20 mouse cellular contexts compared by ENCODE assay signal in the genomic region with DNA sequence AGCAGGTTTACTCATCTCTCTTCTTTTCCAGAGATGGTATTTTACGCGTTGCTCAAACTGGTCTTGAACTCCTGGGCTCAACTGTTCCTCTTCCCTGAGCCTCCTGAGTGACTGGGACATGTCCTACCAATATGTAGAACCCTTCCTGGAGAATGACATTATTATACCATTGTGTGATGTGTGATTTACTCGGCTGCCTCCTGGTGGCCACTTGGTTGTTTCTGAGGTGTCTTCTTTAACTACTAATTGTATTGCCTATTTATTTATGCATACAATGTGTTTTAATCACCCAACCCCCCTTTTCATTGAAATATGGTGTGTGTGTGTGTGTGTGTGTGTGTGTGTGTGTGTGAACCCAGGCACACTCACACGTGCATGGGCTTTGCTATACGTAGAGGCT. TPM values are rescaled to one million over a fixed set of nuclear protein-coding genes. Genes with fewer than 3 reads are reported as not detected.
DNase-seq lines count a peak whose midpoint lies in the region; ATAC-seq and TF ChIP-seq lines count a peak whose summit lies in the region.
"Had no signal": no experiment of that assay in that cellular context is flagged by ENCODE, and none has a peak within 500 bp of the region (broad histone marks: within the 10 kb centered on the region; RNA-seq: fewer than 3 reads in every experiment).

No protein-coding gene starts in this region.

- no peak for DNase-seq in gastrocnemius, adult 2 months
- no peak for DNase-seq in gastrocnemius, postnatal 25 days
- no peak for DNase-seq in liver, embryonic 14.5 days (ENCODE audit: low read depth in 3 of 3, low spot score in 3 of 3)
- DNase-seq in liver, embryonic 11.5 days (ENCODE audit: low spot score) = no peak
- peak; percentile 64 for DNase-seq in 416B (ENCODE audit: low read depth)
- DNase-seq in R1 (ENCODE audit: low read depth, low spot score) = peak; percentile 44
- no peak for DNase-seq in adrenal gland, postnatal 25 days
- DNase-seq in B cell, adult 2 months = no peak
- DNase-seq: cerebellum, adult 8-10 months; kidney, adult 18-20 months; thymus, postnatal 25 days had no signal

- H3K4me1 ChIP-seq in liver, embryonic 14.5 days (replicated peaks; ENCODE audit: control insufficient read depth in 2 of 2, insufficient read depth in 2 of 2, low read length in 1 of 2) = peaks cover 0 to 3% of the 10 kb centered on the region in 2 experiments; a peak in 1 of 4 replicates
- no peaks in the 10 kb centered on the region for H3K4me1 ChIP-seq in liver, embryonic 11.5 days (replicated peaks; ENCODE audit: control insufficient read depth, insufficient read depth, low read length)

- H3K36me3 ChIP-seq in liver, embryonic 14.5 days (replicated peaks; ENCODE audit: control insufficient read depth, insufficient read depth, low read depth) = no peaks in the 10 kb centered on the region
- H3K36me3 ChIP-seq in liver, embryonic 11.5 days (ENCODE audit: control insufficient read depth, insufficient read depth, low read length) = no peaks in the 10 kb centered on the region
- H3K36me3 ChIP-seq: embryonic facial prominence, embryonic 15.5 days; forebrain, embryonic 12.5 days; hindbrain, embryonic 12.5 days; lung, embryonic 15.5 days had no signal

- no peak for ATAC-seq in liver, embryonic 14.5 days (ENCODE audit: insufficient read depth)
- ATAC-seq in liver, embryonic 11.5 days (replicated peaks; ENCODE audit: low FRiP score) = no peak

- TF ChIP-seq EP300 in liver, embryonic 14.5 days (IDR thresholded peaks at IDR 0.05; ENCODE audit: low read depth) = no peak

- H3K27me3 ChIP-seq in liver, embryonic 14.5 days (ENCODE audit: control insufficient read depth, insufficient read depth, low read length) = no peaks in the 10 kb centered on the region
- H3K27me3 ChIP-seq in liver, embryonic 11.5 days (replicated peaks; ENCODE audit: control insufficient read depth, insufficient read depth, low read length) = 0 out of 2 replicates have a peak, but pooled peaks cover 2% of the 10 kb centered on the region
- H3K27me3 ChIP-seq: embryonic facial prominence, embryonic 15.5 days had no signal

- no peak overlapping the region for H3K4me3 ChIP-seq in gastrocnemius, adult 2 months
- no peak overlapping the region for H3K4me3 ChIP-seq in liver, embryonic 14.5 days (ENCODE audit: insufficient read depth in 1 of 2, low read depth in 2 of 2, low read length in 2 of 2)
- no peak overlapping the region for H3K4me3 ChIP-seq in liver, embryonic 11.5 days (ENCODE audit: low read depth, low read length)
- H3K4me3 ChIP-seq: embryonic facial prominence, embryonic 15.5 days; forebrain, embryonic 12.5 days; hindbrain, embryonic 12.5 days; lung, embryonic 15.5 days had no signal

- H3K27ac ChIP-seq in gastrocnemius, adult 2 months = no peak overlapping the region
- no peak overlapping the region for H3K27ac ChIP-seq in liver, embryonic 14.5 days
- H3K27ac ChIP-seq in liver, embryonic 11.5 days (ENCODE audit: low read depth, low read length) = no peak overlapping the region
- H3K27ac ChIP-seq: embryonic facial prominence, embryonic 15.5 days; forebrain, embryonic 12.5 days; hindbrain, embryonic 12.5 days; lung, embryonic 15.5 days had no signal

- 61% methylated on average over 5 of the region's 5 CpGs for WGBS in liver, embryonic 14.5 days (ENCODE audit: insufficient replicate concordance)
- WGBS in liver, embryonic 11.5 days = 65% methylated on average over 5 of the region's 5 CpGs

- H3K9ac ChIP-seq in liver, embryonic 14.5 days (replicated peaks) = no peak overlapping the region
- no peak overlapping the region for H3K9ac ChIP-seq in liver, embryonic 11.5 days (ENCODE audit: low read depth, low read length)
- H3K9ac ChIP-seq: embryonic facial prominence, embryonic 15.5 days; forebrain, embryonic 12.5 days; hindbrain, embryonic 12.5 days; lung, embryonic 15.5 days had no signal

- intact Hi-C loops in gastrocnemius, adult 2 months (cut with DNase I) = no loop called here

- H3K4me2 ChIP-seq in liver, embryonic 14.5 days (ENCODE audit: low read depth) = no peak overlapping the region
- no peak overlapping the region for H3K4me2 ChIP-seq in liver, embryonic 11.5 days
- H3K4me2 ChIP-seq: embryonic facial prominence, embryonic 15.5 days; forebrain, embryonic 12.5 days; hindbrain, embryonic 12.5 days; lung, embryonic 15.5 days; midbrain, embryonic 11.5 days had no signal

- no peaks in the 10 kb centered on the region for H3K9me3 ChIP-seq in liver, embryonic 14.5 days (ENCODE audit: control insufficient read depth, low read length)
- H3K9me3 ChIP-seq in liver, embryonic 11.5 days (ENCODE audit: control insufficient read depth, low read length) = no peaks in the 10 kb centered on the region
- H3K9me3 ChIP-seq: embryonic facial prominence, embryonic 15.5 days; forebrain, embryonic 12.5 days; hindbrain, embryonic 12.5 days; lung, embryonic 15.5 days had no signal

- TF ChIP-seq CTCF in gastrocnemius, adult 2 months (IDR thresholded peaks at IDR 0.05) = 0 out of 2 replicates have a peak, but pooled peaks have one; percentile 14
- peak; percentile 20; the same call in 1 of the 2 replicates for TF ChIP-seq CTCF in liver, embryonic 14.5 days (IDR thresholded peaks at IDR 0.05; ENCODE audit: low read depth)

RNA-seq across cellular contexts. Expression of a gene that starts 5.6 kb away (rescaled TPM):
- total RNA-seq in gastrocnemius, adult 2 months (2021) = under 1 TPM; 0.23 to 0.45 TPM
- under 1 TPM; 0.49 to 0.59 TPM for total RNA-seq in gastrocnemius, postnatal 25 days (2021)
- polyA plus RNA-seq in liver, embryonic 14.5 days (2012; rRNA removed) = 0.44 and 0.56 TPM in 2 replicates
- polyA plus RNA-seq in liver, embryonic 14.5 days (2014; fragmentation: Nextera tagmentation; extraction: Ambion mirVana) = 0.42 and 0.56 TPM in 2 replicates
- polyA plus RNA-seq in liver, embryonic 11.5 days (2014; fragmentation: Nextera tagmentation; extraction: Ambion mirVana) = 0.22 and 0.23 TPM in 2 replicates
- 0.73 and 0.86 TPM in 2 replicates for total RNA-seq in adrenal gland, postnatal 25 days (2021)

RNA-seq across cellular contexts. Expression of a gene that starts 6.4 kb away (rescaled TPM):
- not detected for total RNA-seq in gastrocnemius, adult 2 months (2021)
- total RNA-seq in gastrocnemius, postnatal 25 days (2021) = not detected
- polyA plus RNA-seq in liver, embryonic 14.5 days (2012; rRNA removed) = 0.89 and 0.93 TPM in 2 replicates
- polyA plus RNA-seq in liver, embryonic 14.5 days (2014; fragmentation: Nextera tagmentation; extraction: Ambion mirVana) = 1.1 and 1.2 TPM in 2 replicates
- 0.52 and 0.96 TPM in 2 replicates for polyA plus RNA-seq in liver, embryonic 11.5 days (2014; fragmentation: Nextera tagmentation; extraction: Ambion mirVana)
- total RNA-seq in adrenal gland, postnatal 25 days (2021) = not detected in 2 replicates
- total RNA-seq: adrenal gland, adult 18-20 months; granulocyte monocyte progenitor cell, adult 5-6 weeks; left cerebral cortex, adult 8-10 months had no signal
- polyA plus RNA-seq: spleen, adult 2 months had no signal

RNA-seq across cellular contexts. Expression of a gene that starts 30.4 kb away (rescaled TPM):
- not detected for total RNA-seq in gastrocnemius, adult 2 months (2021)
- total RNA-seq in gastrocnemius, postnatal 25 days (2021) = under 1 TPM in 1 of 2 experiments, not detected in 1; 0.43 TPM
- polyA plus RNA-seq in liver, embryonic 14.5 days (2012; rRNA removed) = 0.63 and 0.69 TPM in 2 replicates
- polyA plus RNA-seq in liver, embryonic 14.5 days (2014; fragmentation: Nextera tagmentation; extraction: Ambion mirVana) = 1.0 and 1.1 TPM in 2 replicates
- polyA plus RNA-seq in liver, embryonic 11.5 days (2014; fragmentation: Nextera tagmentation; extraction: Ambion mirVana) = 1.0 and 1.6 TPM in 2 replicates
- total RNA-seq in adrenal gland, postnatal 25 days (2021) = 2.2 TPM in 1 of 2 replicates, not detected in the other

RNA-seq across cellular contexts. Expression of a gene that starts 45.6 kb away (rescaled TPM):
- total RNA-seq in gastrocnemius, adult 2 months (2021) = under 1 TPM; 0.54 to 0.78 TPM
- total RNA-seq in gastrocnemius, postnatal 25 days (2021) = under 1 TPM; 0.32 to 0.43 TPM
- polyA plus RNA-seq in liver, embryonic 14.5 days (2012; rRNA removed) = 0.41 and 0.44 TPM in 2 replicates
- polyA plus RNA-seq in liver, embryonic 14.5 days (2014; fragmentation: Nextera tagmentation; extraction: Ambion mirVana) = 0.14 and 0.18 TPM in 2 replicates
- polyA plus RNA-seq in liver, embryonic 11.5 days (2014; fragmentation: Nextera tagmentation; extraction: Ambion mirVana) = 0.43 and 0.60 TPM in 2 replicates
- 1.6 and 3.2 TPM in 2 replicates for total RNA-seq in adrenal gland, postnatal 25 days (2021)

Comparison
In these comparisons a context has a peak if more than half of its experiments do, and no peak if none do; other contexts are left out.
1. DNase-seq: peak in 416B (single experiment) and R1 (single experiment); none in gastrocnemius, adult 2 months (single experiment), gastrocnemius, postnatal 25 days (single experiment), liver, embryonic 14.5 days (0 of 3), liver, embryonic 11.5 days (single experiment), adrenal gland, postnatal 25 days (single experiment) and B cell, adult 2 months (0 of 2).